Mouse (Mus musculus) embryonic facial prominence, embryonic 10.5 days (tissue): ENCODE results near the gene Mlxip. TPM values are rescaled to one million over a fixed set of nuclear protein-coding genes. Genes with fewer than 3 reads are reported as not detected.

ENCODE experiments used
- DNase-seq: peaks from one replicate; pipeline ENCODE4 v3.0.0-alpha.2; 2017; ENCODE audit warnings: low spot score
- H3K27ac ChIP-seq: fragments of 300-500 bp; sonication (generic); replicated peaks from 2 replicates; pipeline ENCODE4 v1.5.1; 2016; ENCODE audit warnings: mild to moderate bottlenecking
- H3K27me3 ChIP-seq: fragments of 300-500 bp; sonication (generic); replicated peaks from 2 replicates; pipeline ENCODE4 v1.6.1; 2016; ENCODE audit warnings: low read depth, mild to moderate bottlenecking; ENCODE audit not compliant: poor library complexity, severe bottlenecking
- H3K36me3 ChIP-seq: fragments of 300-500 bp; sonication (generic); replicated peaks from 2 replicates; pipeline ENCODE4 v1.6.1; 2016; ENCODE audit warnings: mild to moderate bottlenecking, moderate library complexity
- H3K4me1 ChIP-seq: fragments of 300-500 bp; sonication (generic); 2 replicates; pipeline ENCODE4 v1.6.1; 2016
- H3K4me3 ChIP-seq: fragments of 300-500 bp; sonication (generic); 2 replicates; pipeline ENCODE4 v1.5.1; 2016; ENCODE audit warnings: mild to moderate bottlenecking, moderate library complexity
- H3K9me3 ChIP-seq: fragments of 300-500 bp; sonication (generic); 2 replicates; pipeline ENCODE4 v1.6.1; 2016; ENCODE audit warnings: mild to moderate bottlenecking
- WGBS: fragments of 180-500 bp; shearing (Covaris S2); methylation state at CpG from one replicate; pipeline ENCODE4 v1.1.7; 2016; 5-methylcytosine and 5-hydroxymethylcytosine counted together
- polyA plus RNA-seq: library from polyadenylated mRNA; unstranded; fragments of >200 nt; fragmentation: Nextera tagmentation; extraction: Ambion mirVana; gene quantifications from 2 replicates; pipeline ENCODE4 v1.2.1, GENCODE M21; 2016

Mlxip gene
- polyA plus RNA-seq, 1 experiment from 2014 or later = 18.6 TPM

DNA sequence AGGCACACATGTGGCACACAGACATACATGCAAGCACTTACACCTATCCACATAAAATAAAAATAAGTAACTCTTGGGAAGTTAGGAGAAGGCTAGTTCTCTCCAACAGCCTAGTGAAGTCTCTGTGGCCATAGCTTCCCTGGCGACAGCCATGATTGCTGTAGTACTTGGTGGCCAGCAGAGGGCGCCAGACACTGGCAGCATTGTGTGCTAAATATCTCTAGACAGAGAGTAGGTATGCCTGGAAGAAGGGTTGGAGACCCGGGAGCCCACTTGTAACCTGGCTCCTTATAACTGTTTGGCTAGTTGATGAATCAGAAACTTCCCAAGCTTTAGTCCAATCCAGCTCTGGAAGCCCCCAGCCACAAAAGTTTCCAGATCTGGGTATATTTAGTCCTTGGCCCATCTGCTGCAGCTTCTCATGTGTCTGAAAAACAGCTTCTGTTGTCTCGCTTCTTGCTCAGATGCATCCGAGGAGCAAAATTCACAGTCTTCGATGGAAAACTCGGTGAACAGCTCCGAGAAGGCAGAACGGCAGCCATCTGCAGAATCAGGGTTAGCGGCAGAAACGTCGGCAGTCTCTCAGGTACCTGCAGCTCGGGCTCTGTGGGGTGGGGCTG is 25.6 kb upstream of the Mlxip start:
- WGBS = 78% methylated on average over 13 of the region's 13 CpGs
- Histone ChIP-seq H3K4me1 (no peaks in the 10 kb centered on the region), H3K4me3 (no peak overlapping the region), H3K9me3 (no peaks in the 10 kb centered on the region), H3K27me3 (no peaks in the 10 kb centered on the region), H3K27ac (no peak overlapping the region), H3K36me3 (peaks cover 99% of the 10 kb centered on the region)
- DNase-seq = peak; percentile 64

DNA sequence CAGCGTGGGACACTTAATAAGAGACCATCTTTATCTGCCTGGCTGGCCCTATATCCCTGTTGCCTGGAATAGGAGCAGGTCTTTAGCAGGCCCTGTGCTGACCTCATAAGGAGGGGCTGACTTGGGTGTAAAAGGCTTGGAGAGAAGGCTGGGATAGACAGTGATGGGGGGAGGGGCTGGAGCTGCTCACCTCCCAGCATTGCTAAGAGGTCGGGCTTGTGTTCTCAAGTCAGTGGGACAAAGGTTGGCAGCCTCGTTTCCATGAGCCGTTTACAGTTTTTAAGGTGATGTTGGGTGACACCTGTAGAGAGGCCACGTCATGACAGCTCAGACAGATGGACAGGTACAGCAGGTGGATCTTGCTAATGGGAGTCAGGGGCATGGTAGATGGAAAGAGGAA is 24.5 kb upstream of the Mlxip start:
- 90% methylated on average over 5 of the region's 5 CpGs for WGBS
- no peak for DNase-seq
- H3K4me3 ChIP-seq = no peak overlapping the region
- peaks cover 99% of the 10 kb centered on the region for H3K36me3 ChIP-seq
- H3K4me1 ChIP-seq = no peaks in the 10 kb centered on the region
- H3K27ac ChIP-seq = no peak overlapping the region
- no peaks in the 10 kb centered on the region for H3K9me3 ChIP-seq
- H3K27me3 ChIP-seq = no peaks in the 10 kb centered on the region

GRCm38 (mm10) chr5:123375262-123375661 is 19.3 kb upstream of the Mlxip start:
- H3K4me3 ChIP-seq = no peak overlapping the region
- peaks cover 25% of the 10 kb centered on the region for H3K4me1 ChIP-seq
- no peak for DNase-seq
- no peak overlapping the region for H3K27ac ChIP-seq
- H3K36me3 ChIP-seq = peaks cover 64% of the 10 kb centered on the region
- no peaks in the 10 kb centered on the region for H3K27me3 ChIP-seq
- WGBS = 92% methylated on average over 10 of the region's 10 CpGs
- H3K9me3 ChIP-seq = no peaks in the 10 kb centered on the region

DNA sequence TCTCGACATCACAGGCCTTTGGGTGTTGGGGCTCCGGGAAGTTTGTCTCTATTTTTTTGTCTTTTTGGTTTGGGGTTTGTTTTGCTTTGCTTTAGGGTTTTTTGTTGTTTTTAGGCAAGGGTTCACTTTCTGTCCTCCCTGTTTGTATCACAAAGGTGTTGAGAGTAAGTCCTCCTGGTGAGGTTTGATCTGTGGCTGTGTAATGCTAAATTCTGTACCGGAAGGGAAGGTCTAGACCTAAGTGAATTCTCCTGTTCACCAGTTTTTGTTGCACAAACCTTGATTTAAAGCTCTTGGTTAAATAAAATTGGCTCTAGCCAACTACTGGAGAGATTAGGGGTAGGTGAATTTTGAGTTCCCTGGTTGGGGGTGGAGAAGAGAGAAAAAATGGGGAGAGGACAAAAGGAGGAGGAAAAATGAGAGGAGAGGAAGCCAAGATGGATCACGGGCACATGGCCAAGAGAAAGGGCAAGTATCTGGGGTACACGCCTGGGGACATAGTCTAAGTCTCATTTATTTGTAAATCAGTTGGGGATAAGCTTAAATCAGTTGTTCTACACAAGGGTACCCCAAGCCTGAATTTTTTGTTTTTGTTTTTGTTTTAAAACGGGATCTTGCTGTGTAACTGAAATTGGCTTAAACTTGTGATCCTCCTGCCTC is 18.7 kb upstream of the Mlxip start:
- 92% methylated on average over 6 of the region's 6 CpGs for WGBS
- Histone ChIP-seq H3K27ac (no peak overlapping the region), H3K27me3 (no peaks in the 10 kb centered on the region), H3K36me3 (peaks cover 58% of the 10 kb centered on the region), H3K4me3 (no peak overlapping the region), H3K9me3 (no peaks in the 10 kb centered on the region), H3K4me1 (peaks cover 25% of the 10 kb centered on the region)
- DNase-seq = no peak

- H3K9me3 ChIP-seq = no peaks in the 10 kb centered on the region
- no peaks in the 10 kb centered on the region for H3K27me3 ChIP-seq
- no peak overlapping the region for H3K4me3 ChIP-seq
- H3K4me1 ChIP-seq = peaks cover 28% of the 10 kb centered on the region
- no peak for DNase-seq
- WGBS = 71% methylated on average over 10 of the region's 10 CpGs
- H3K27ac ChIP-seq = no peak overlapping the region
- H3K36me3 ChIP-seq = peaks cover 51% of the 10 kb centered on the region
Measured at GRCm38 (mm10) chr5:123376569-123376968, 18.0 kb upstream of the Mlxip start.

DNA sequence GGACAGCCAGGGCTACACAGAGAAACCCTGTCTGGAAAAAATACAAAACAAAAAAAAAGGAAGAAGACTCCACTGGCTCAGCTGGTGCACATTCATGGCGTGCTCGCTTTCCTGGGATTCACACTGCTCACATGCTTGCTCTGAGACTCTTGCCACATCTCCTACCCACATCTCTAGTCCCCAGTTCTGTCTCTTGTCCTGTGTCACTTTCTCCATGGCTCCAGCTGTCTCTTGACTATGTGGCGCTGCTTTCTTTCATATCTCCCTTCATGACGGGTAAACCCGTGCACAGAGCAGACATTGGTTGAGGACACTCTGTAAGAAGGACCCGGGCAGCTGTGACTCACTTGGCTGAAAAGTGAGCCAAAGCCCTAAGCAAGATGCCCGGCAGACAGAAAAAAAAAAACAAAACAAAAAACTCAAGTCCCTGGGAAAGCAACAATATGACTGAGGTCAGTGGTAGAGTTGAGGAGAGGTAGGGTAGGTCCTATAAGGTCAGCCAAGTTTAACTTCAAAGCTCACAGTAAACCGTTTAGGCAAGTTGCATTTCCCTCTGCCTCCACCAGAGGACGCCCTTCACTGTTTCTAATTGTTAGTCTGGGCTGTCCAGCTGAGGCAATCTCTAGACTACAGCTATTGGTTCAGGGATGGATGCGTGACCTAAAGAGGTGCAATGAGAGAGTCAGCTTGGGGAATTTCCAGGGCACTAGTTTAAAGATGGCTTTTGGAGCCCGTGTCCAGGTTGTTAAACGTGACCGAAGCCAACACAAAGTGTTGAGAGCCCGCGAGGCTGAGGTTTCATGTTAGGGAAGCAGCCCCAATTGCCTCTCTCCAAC is 17.3 kb upstream of the Mlxip start:
- Histone ChIP-seq H3K27ac (no peak overlapping the region), H3K9me3 (no peaks in the 10 kb centered on the region), H3K36me3 (peaks cover 44% of the 10 kb centered on the region), H3K27me3 (0 out of 2 replicates have a peak, but pooled peaks cover 5% of the 10 kb centered on the region), H3K4me3 (no peak overlapping the region), H3K4me1 (peaks cover 36% of the 10 kb centered on the region)
- 72% methylated on average over 15 of the region's 15 CpGs for WGBS
- DNase-seq = peak; percentile 76

GRCm38 (mm10) chr5:123378712-123379111 is 15.9 kb upstream of the Mlxip start:
- DNase-seq = no peak
- Histone ChIP-seq H3K9me3 (no peaks in the 10 kb centered on the region), H3K36me3 (peaks cover 30% of the 10 kb centered on the region), H3K27ac (0 out of 2 replicates have a peak overlapping the region, but pooled peaks have one; percentile 19), H3K27me3 (0 out of 2 replicates have a peak, but pooled peaks cover 7% of the 10 kb centered on the region), H3K4me3 (no peak overlapping the region), H3K4me1 (peaks cover 37% of the 10 kb centered on the region)
- WGBS = 58% methylated on average over 9 of the region's 9 CpGs

DNA sequence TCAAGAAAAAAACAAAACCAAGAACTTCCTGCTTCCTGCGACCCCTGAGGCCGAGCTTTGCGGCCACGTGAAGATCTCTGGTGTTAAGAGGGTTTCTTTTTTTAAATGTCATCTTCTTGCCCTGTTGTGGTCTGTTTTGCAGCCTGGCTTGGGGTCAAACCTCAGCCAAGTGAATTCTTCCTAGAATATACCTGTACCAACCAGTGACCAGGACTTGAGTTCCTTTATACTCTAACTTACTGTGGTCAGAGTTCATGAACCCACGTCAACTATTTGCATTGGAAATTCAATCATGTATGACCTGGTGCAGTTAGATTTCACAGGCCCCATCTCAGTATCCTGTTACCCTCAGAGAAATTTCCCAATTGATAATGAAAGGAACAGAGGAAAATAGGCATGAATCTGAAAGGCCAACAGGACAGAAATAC is 15.1 kb upstream of the Mlxip start:
- Histone ChIP-seq H3K27me3 (0 out of 2 replicates have a peak, but pooled peaks cover 7% of the 10 kb centered on the region), H3K9me3 (no peaks in the 10 kb centered on the region), H3K4me3 (no peak overlapping the region), H3K27ac (no peak overlapping the region), H3K4me1 (peaks cover 37% of the 10 kb centered on the region), H3K36me3 (peaks cover 22% of the 10 kb centered on the region)
- no peak for DNase-seq
- WGBS = 33% methylated on average over 5 of the region's 5 CpGs

- 0 out of 2 replicates have a peak, but pooled peaks cover 7% of the 10 kb centered on the region for H3K27me3 ChIP-seq
- no peak overlapping the region for H3K27ac ChIP-seq
- peak; percentile 59 for DNase-seq
- H3K4me3 ChIP-seq = peak overlapping the region; percentile 23; the same call in 1 of the 2 replicates
- peaks cover 37% of the 10 kb centered on the region for H3K4me1 ChIP-seq
- H3K9me3 ChIP-seq = no peaks in the 10 kb centered on the region
- 28% methylated on average over 20 of the region's 20 CpGs for WGBS
- H3K36me3 ChIP-seq = no peaks in the 10 kb centered on the region
Measured at GRCm38 (mm10) chr5:123381968-123382367, 12.6 kb upstream of the Mlxip start.

DNA sequence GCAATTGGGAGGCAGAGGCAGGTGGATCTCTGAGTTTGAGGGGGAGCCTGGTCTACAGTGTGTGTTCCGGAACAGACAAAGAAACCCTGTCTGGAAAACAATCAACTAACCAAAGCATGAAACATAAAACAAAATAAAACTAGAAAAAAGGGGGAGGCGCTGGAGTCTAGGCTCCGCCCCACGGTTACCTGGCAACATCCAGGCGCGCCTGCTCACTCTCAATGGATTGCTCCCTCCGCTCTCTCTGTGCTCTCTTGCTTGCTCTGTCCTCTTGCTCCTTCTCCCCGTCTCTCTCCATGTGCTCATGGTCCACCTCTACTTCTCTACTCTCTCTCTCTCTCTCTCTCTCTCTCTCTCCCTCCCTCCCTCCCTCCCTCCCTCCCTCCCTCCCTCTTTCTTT is 11.9 kb upstream of the Mlxip start:
- H3K27ac ChIP-seq = no peak overlapping the region
- H3K9me3 ChIP-seq = no peaks in the 10 kb centered on the region
- DNase-seq = no peak
- 86% methylated on average over 8 of the region's 8 CpGs for WGBS
- H3K4me1 ChIP-seq = peaks cover 34% of the 10 kb centered on the region
- 0 out of 2 replicates have a peak, but pooled peaks cover 7% of the 10 kb centered on the region for H3K27me3 ChIP-seq
- H3K36me3 ChIP-seq = no peaks in the 10 kb centered on the region
- no peak overlapping the region for H3K4me3 ChIP-seq

DNA sequence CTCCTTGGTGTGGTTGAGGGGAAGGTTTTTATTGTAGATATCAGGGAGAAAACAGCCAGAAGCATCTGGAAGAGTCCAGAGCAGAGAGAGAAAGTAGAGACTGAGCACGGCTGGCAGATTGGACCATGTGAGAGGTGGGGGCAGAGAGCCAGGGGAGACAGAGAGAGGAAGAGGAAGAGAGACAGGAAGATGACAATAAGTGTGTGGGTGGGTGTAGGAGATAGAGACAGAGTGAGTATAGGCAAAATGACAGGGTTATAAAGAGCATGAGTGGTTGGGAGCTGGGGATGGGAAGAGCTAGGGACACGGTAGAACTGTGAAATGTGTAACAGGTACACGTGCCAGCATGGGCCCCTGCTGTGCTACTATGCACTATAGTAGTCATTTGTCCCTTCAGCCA is 6.1 kb upstream of the Mlxip start:
- no peaks in the 10 kb centered on the region for H3K36me3 ChIP-seq
- peaks cover 26% of the 10 kb centered on the region for H3K4me1 ChIP-seq
- H3K27ac ChIP-seq = no peak overlapping the region
- no peaks in the 10 kb centered on the region for H3K27me3 ChIP-seq
- 29% methylated on average over 3 of the region's 3 CpGs for WGBS
- no peak overlapping the region for H3K4me3 ChIP-seq
- no peak for DNase-seq
- no peaks in the 10 kb centered on the region for H3K9me3 ChIP-seq

DNA sequence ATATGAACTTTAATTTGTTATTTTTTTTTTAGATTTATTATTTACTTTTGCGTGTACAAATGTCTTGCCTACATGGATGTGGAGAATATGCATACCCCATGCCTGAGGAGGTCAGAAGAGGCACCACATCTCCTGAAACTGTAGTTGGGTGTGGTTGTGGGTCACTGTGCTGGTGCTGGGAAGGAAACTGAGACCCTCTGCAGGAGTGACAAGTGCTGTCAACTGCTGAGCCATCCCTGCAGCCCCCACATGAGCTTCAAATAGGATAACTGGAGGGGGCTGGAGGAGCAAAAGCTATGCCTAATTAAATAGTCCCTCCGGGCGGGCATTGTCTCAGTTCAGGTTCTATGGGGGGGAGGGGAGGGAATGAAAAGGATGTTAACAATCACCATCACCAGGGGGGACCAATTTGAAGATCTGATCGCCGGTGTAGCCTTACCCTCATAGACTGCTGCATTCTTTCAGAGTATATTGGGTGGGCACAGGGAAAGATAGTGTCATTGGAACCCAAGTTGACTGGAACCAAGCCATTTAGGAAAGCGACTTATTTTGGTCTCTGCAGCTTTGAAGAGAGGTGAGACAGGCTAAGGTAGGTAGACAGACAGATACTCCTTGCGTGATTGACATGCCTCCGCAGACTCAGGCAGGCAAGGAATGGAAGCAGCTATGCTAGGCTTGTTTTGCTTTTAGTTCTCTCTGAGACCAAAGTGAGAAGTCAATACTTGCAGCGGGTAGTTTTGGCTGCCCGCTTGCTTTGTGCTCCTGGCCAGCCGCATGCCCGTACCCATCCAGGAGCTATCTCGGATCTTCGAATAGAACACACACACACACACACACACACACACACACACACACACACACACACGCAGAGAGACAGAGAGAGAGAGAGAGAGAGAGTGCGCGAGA is 3.8 kb upstream of the Mlxip start:
- peak overlapping the region; percentile 51 for H3K27ac ChIP-seq
- H3K27me3 ChIP-seq = no peaks in the 10 kb centered on the region
- H3K4me1 ChIP-seq = peaks cover 43% of the 10 kb centered on the region
- DNase-seq = no peak
- H3K36me3 ChIP-seq = no peaks in the 10 kb centered on the region
- WGBS = 2% methylated on average over 16 of the region's 17 CpGs
- H3K9me3 ChIP-seq = no peaks in the 10 kb centered on the region
- peak overlapping the region; percentile 57 for H3K4me3 ChIP-seq
